Mouse (Mus musculus) heart, embryonic 14.5 days (tissue): ENCODE measurements around the gene Coq10a. TPM values are rescaled to one million over a fixed set of nuclear protein-coding genes. Genes with fewer than 3 reads are reported as not detected.

Experiments
- ATAC-seq: fragments of 200-750 bp; cut with Nextera tagmentation; 2 replicates; pipeline ENCODE4 v1.8.0; 2017; ENCODE audit warnings: low read depth, moderate TSS enrichment; ENCODE audit not compliant: insufficient number of reproducible peaks, insufficient read depth, low FRiP score
- H3K27ac ChIP-seq, 2 experiments: fragments of 200-500 bp in 1 of 2; fragments of 300-500 bp in 1 of 2; sonication (generic) in 1 of 2; replicated peaks in 1 of 2; 2 replicates each; pipeline ENCODE4 v1.5.1; 2012 to 2014; ENCODE audit warnings: low read depth in 2 of 2, low read length in 2 of 2, control low read depth in 1 of 2, mild to moderate bottlenecking in 1 of 2, mixed read lengths in 1 of 2; ENCODE audit not compliant: control insufficient read depth in 1 of 2, insufficient read depth in 1 of 2
- H3K27me3 ChIP-seq: fragments of 300-500 bp; sonication (generic); 2 replicates; pipeline ENCODE4 v1.6.1; 2014; ENCODE audit warnings: mild to moderate bottlenecking, low read length, control low read depth; ENCODE audit not compliant: control insufficient read depth, insufficient read depth
- H3K36me3 ChIP-seq: fragments of 300-500 bp; sonication (generic); 2 replicates; pipeline ENCODE4 v1.6.1; 2014; ENCODE audit warnings: mild to moderate bottlenecking, control low read depth, low read length, mixed read lengths; ENCODE audit not compliant: control insufficient read depth, insufficient read depth
- H3K4me1 ChIP-seq, 2 experiments: fragments of 200-500 bp in 1 of 2; fragments of 300-500 bp in 1 of 2; sonication (generic) in 1 of 2; 2 replicates each; pipeline ENCODE4 v1.6.1; 2012 to 2014; ENCODE audit warnings: low read length in 2 of 2, control low read depth in 1 of 2, mixed read lengths in 1 of 2; ENCODE audit not compliant: control insufficient read depth in 2 of 2, insufficient read depth in 2 of 2
- H3K4me2 ChIP-seq: fragments of 300-500 bp; sonication (generic); 2 replicates; pipeline ENCODE4 v1.6.1; 2014; ENCODE audit warnings: mild to moderate bottlenecking, low read length
- H3K4me3 ChIP-seq, 2 experiments: fragments of 200-500 bp in 1 of 2; fragments of 300-500 bp in 1 of 2; sonication (generic) in 1 of 2; 2 replicates each; pipeline ENCODE4 v1.5.1; 2012 to 2014; ENCODE audit warnings: low read length in 2 of 2, mild to moderate bottlenecking in 2 of 2, control low read depth in 1 of 2, low read depth in 1 of 2, moderate library complexity in 1 of 2; ENCODE audit not compliant: control insufficient read depth in 1 of 2, insufficient read depth in 1 of 2
- H3K9ac ChIP-seq: fragments of 300-500 bp; sonication (generic); 2 replicates; pipeline ENCODE4 v1.6.1; 2014; ENCODE audit warnings: mild to moderate bottlenecking, low read length
- H3K9me3 ChIP-seq: fragments of 300-500 bp; sonication (generic); 2 replicates; pipeline ENCODE4 v1.6.1; 2016; ENCODE audit warnings: low read length, control low read depth; ENCODE audit not compliant: control insufficient read depth
- WGBS: fragments of 180-500 bp; shearing (Covaris S2); extraction: QIAGEN DNeasy Blood & Tissue Kit; methylation state at CpG from one replicate; pipeline ENCODE4 v1.1.7; 2014; 5-methylcytosine and 5-hydroxymethylcytosine counted together
- polyA plus RNA-seq: library from polyadenylated mRNA; unstranded; fragments of >200 nt; fragmentation: Nextera tagmentation; extraction: Ambion mirVana; gene quantifications from 2 replicates; pipeline ENCODE4 v1.2.1, GENCODE M21; 2014

The Coq10a gene
- polyA plus RNA-seq, 1 experiment from 2014 or later: 23.5 TPM

DNA sequence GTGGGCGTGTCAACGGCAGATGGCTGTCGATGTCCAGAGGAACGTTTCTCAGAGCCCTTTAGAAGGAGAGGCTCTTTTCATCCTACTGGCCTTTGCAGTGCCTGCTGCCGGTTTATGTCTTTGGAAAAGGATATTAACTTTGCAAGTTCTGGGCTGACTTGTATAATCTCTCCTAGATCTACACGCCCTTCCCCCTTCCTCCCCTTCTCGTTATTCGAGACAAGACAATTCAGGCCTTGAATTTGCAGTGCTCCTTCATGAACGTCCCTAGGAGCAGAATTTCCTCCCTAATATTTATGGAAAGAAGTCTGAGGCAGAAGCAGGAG lies 384 bp upstream of the Coq10a start:
- H3K27me3 ChIP-seq: no peaks in the 10 kb centered on the region
- peaks cover 13% of the 10 kb centered on the region for H3K36me3 ChIP-seq
- no peaks in the 10 kb centered on the region for H3K9me3 ChIP-seq
- no peak for ATAC-seq
- peaks cover 8 to 16% of the 10 kb centered on the region in 2 experiments for H3K4me1 ChIP-seq
- peak overlapping the region; percentile 88 to 90 for H3K27ac ChIP-seq
- H3K4me2 ChIP-seq: peak overlapping the region; percentile 89
- H3K4me3 ChIP-seq: peak overlapping the region; percentile 68 to 69
- peak overlapping the region; percentile 78 for H3K9ac ChIP-seq
- 8% methylated on average over 9 of the region's 9 CpGs for WGBS

DNA sequence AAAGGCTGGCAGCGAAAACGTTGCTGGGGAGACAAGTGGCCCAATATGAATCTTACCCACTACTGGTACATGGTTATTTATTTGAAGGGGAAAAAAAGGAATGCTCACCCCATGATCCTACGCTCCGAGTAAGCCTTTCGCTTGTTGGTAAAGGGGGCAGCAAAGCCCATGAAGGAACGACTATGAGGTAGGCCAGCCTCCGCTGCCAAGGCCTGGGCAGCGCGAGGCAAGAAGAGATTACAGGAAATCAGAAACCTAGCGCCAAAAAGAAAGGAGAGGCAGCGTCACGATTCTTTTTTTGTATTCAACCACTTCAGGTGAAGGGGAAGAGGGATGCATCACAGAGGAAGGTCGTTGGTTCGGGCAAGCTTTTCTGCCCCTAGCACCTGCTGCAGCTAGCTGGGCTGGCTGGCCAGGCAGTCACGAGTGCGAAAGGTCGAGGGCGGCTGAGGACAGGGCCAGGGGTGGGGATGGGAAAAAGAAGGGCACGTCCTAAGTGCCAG lies 847 bp downstream of the Coq10a start:
- Histone ChIP-seq H3K4me1 (peaks cover 6 to 11% of the 10 kb centered on the region in 2 experiments), H3K9ac (peak overlapping the region; percentile 78), H3K9me3 (no peaks in the 10 kb centered on the region), H3K4me3 (peak overlapping the region; percentile 68 to 69), H3K27me3 (no peaks in the 10 kb centered on the region), H3K27ac (peak overlapping the region; percentile 88 to 90), H3K4me2 (peak overlapping the region; percentile 89), H3K36me3 (peaks cover 24% of the 10 kb centered on the region)
- WGBS: 18% methylated on average over 19 of the region's 19 CpGs
- ATAC-seq: no peak

GRCm38 (mm10) chr10:128362568-128362967 lies 6.2 kb downstream of the Coq10a start:
- peaks cover 77% of the 10 kb centered on the region for H3K36me3 ChIP-seq
- no peak overlapping the region for H3K27ac ChIP-seq
- no peak overlapping the region for H3K4me2 ChIP-seq
- H3K9me3 ChIP-seq: no peaks in the 10 kb centered on the region
- H3K27me3 ChIP-seq: no peaks in the 10 kb centered on the region
- H3K9ac ChIP-seq: no peak overlapping the region
- no peaks in the 10 kb centered on the region; a peak in 1 of 4 replicates for H3K4me1 ChIP-seq
- ATAC-seq: no peak
- 44% methylated on average over 3 of the region's 3 CpGs for WGBS
- no peak overlapping the region for H3K4me3 ChIP-seq

- Histone ChIP-seq H3K36me3 (peaks cover 85% of the 10 kb centered on the region), H3K4me1 (no peaks in the 10 kb centered on the region), H3K4me3 (no peak overlapping the region), H3K9me3 (no peaks in the 10 kb centered on the region), H3K9ac (no peak overlapping the region; the same call in 1 of the 2 replicates), H3K27me3 (no peaks in the 10 kb centered on the region), H3K27ac (no peak overlapping the region), H3K4me2 (no peak overlapping the region)
- WGBS: 76% methylated on average over 6 of the region's 6 CpGs
- no peak for ATAC-seq
These were observed 7.0 kb downstream of the Coq10a start for GRCm38 (mm10) chr10:128361836-128362235.

DNA sequence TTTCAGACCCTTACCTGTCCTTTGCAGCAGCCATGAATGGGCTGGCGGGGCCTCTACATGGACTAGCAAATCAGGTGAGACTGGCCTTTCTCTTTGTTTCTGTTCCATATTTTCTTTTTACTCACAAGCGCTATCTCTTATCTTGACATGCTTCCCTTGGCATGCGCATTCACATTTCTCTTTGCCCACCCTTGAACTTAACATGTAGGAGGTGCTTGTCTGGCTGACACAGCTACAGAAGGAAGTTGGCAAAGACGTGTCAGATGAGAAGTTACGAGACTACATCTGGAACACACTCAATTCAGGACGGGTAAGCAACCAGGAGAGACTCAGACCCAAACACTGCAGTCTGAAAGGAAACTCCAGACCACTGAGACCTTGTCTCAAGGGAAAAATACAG lies 9.6 kb downstream of the Coq10a start:
- H3K4me1 ChIP-seq: no peaks in the 10 kb centered on the region
- no peaks in the 10 kb centered on the region for H3K9me3 ChIP-seq
- ATAC-seq: no peak
- no peak overlapping the region for H3K4me2 ChIP-seq
- WGBS: 65% methylated on average over 6 of the region's 6 CpGs
- no peaks in the 10 kb centered on the region for H3K27me3 ChIP-seq
- no peak overlapping the region for H3K27ac ChIP-seq
- peaks cover 98% of the 10 kb centered on the region for H3K36me3 ChIP-seq
- H3K9ac ChIP-seq: no peak overlapping the region
- no peak overlapping the region for H3K4me3 ChIP-seq

- Histone ChIP-seq H3K4me2 (no peak overlapping the region), H3K4me3 (no peak overlapping the region), H3K9me3 (no peaks in the 10 kb centered on the region), H3K27me3 (no peaks in the 10 kb centered on the region), H3K36me3 (peaks cover 99% of the 10 kb centered on the region), H3K4me1 (no peaks in the 10 kb centered on the region), H3K9ac (no peak overlapping the region), H3K27ac (no peak overlapping the region)
- ATAC-seq: no peak
- 44% methylated on average over 2 of the region's 2 CpGs for WGBS
These were observed 10.0 kb downstream of the Coq10a start for GRCm38 (mm10) chr10:128358796-128359195.

GRCm38 (mm10) chr10:128347541-128347940 lies 21.3 kb downstream of the Coq10a start:
- no peak overlapping the region for H3K9ac ChIP-seq
- H3K9me3 ChIP-seq: no peaks in the 10 kb centered on the region
- H3K4me1 ChIP-seq: peaks cover 5 to 34% of the 10 kb centered on the region in 2 experiments
- H3K4me3 ChIP-seq: no peak overlapping the region
- H3K27me3 ChIP-seq: no peaks in the 10 kb centered on the region
- peaks cover 40% of the 10 kb centered on the region for H3K36me3 ChIP-seq
- WGBS: 86% methylated on average over 8 of the region's 8 CpGs
- no peak overlapping the region for H3K27ac ChIP-seq
- no peak for ATAC-seq
- H3K4me2 ChIP-seq: no peak overlapping the region
